Mouse (Mus musculus) MEL (cell line): ENCODE data around the gene Selenom. TPM values are rescaled to one million over a fixed set of nuclear protein-coding genes. Genes with fewer than 3 reads are reported as not detected.

ENCODE experiments used
- DNase-seq: peaks from one replicate; pipeline ENCODE4 v3.0.0; 2011; ENCODE audit warnings: low read depth, low spot score
- H3K27ac ChIP-seq: 2 replicates; pipeline ENCODE4 v1.5.1; 2012; ENCODE audit warnings: low read depth, mild to moderate bottlenecking, control low read depth, low read length, moderate library complexity; ENCODE audit not compliant: control insufficient read depth
- H3K27me3 ChIP-seq, 2 experiments: fragments of 150-350 bp in 1 of 2; sonication (generic) in 1 of 2; 2 replicates each; pipeline ENCODE4 v1.6.1; 2012; ENCODE audit warnings: low read length in 2 of 2, mild to moderate bottlenecking in 2 of 2, improper control_type of control experiment in 1 of 2, moderate library complexity in 1 of 2; ENCODE audit not compliant: insufficient read depth in 2 of 2, control insufficient read depth in 1 of 2
- H3K36me3 ChIP-seq, 2 experiments: 2 replicates each; pipeline ENCODE4 v1.6.1; 2012 to 2014; ENCODE audit warnings: low read length in 2 of 2, improper control_type of control experiment in 1 of 2, inconsistent platforms in 1 of 2, mild to moderate bottlenecking in 1 of 2; ENCODE audit not compliant: insufficient read depth in 2 of 2, control insufficient read depth in 1 of 2
- H3K4me1 ChIP-seq, 2 experiments: fragments of 150-350 bp in 1 of 2; sonication (generic) in 1 of 2; 2 replicates each; pipeline ENCODE4 v1.6.1; 2012; ENCODE audit warnings: low read length in 2 of 2, improper control_type of control experiment in 1 of 2, mild to moderate bottlenecking in 1 of 2; ENCODE audit not compliant: insufficient read depth in 2 of 2, control insufficient read depth in 1 of 2
- H3K4me3 ChIP-seq, 2 experiments: fragments of 150-350 bp in 1 of 2; sonication (generic) in 1 of 2; 2 replicates each; pipeline ENCODE4 v1.5.1; 2012; ENCODE audit warnings: low read depth in 2 of 2, low read length in 2 of 2, mild to moderate bottlenecking in 2 of 2, moderate library complexity in 2 of 2, control low read depth in 1 of 2, improper control_type of control experiment in 1 of 2; ENCODE audit not compliant: control insufficient read depth in 1 of 2, insufficient read depth in 1 of 2
- H3K79me2 ChIP-seq: 2 replicates; pipeline ENCODE4 v1.6.1; 2012; ENCODE audit warnings: mild to moderate bottlenecking, low read length, moderate library complexity; ENCODE audit not compliant: control insufficient read depth, poor library complexity, insufficient read depth
- H3K9ac ChIP-seq: 2 replicates; pipeline ENCODE4 v1.6.1; 2012; ENCODE audit warnings: low read depth, mild to moderate bottlenecking, control low read depth, low read length, moderate library complexity; ENCODE audit not compliant: control insufficient read depth, poor library complexity, severe bottlenecking
- H3K9me3 ChIP-seq: fragments of 150-350 bp; sonication (generic); replicated peaks from 2 replicates; pipeline ENCODE4 v1.6.1; 2012; ENCODE audit warnings: mild to moderate bottlenecking, low read length, improper control_type of control experiment, moderate library complexity; ENCODE audit not compliant: insufficient read depth
- BHLHE40 ChIP-seq: IDR thresholded peaks from 2 replicates; pipeline ENCODE4 v1.6.1; 2012; ENCODE audit warnings: low read depth, mild to moderate bottlenecking, inconsistent platforms, low read length, improper control_type of control experiment, borderline replicate concordance
- CHD1 ChIP-seq: IDR thresholded peaks from 2 replicates; pipeline ENCODE4 v1.6.1; 2012; ENCODE audit warnings: low read depth, mild to moderate bottlenecking, inconsistent platforms, low read length, improper control_type of control experiment
- CHD2 ChIP-seq: IDR thresholded peaks from 2 replicates; pipeline ENCODE4 v1.6.1; 2011; ENCODE audit warnings: low read length, improper control_type of control experiment
- CTCF ChIP-seq, 3 experiments: IDR thresholded peaks in 2 of 3; conservative IDR thresholded peaks in 1 of 3; 2 replicates each; pipeline ENCODE4 v1.5.1; 2011 to 2012; ENCODE audit warnings: low read length in 3 of 3, low read depth in 2 of 3, mild to moderate bottlenecking in 2 of 3, improper control_type of control experiment in 1 of 3, inconsistent platforms in 1 of 3, mixed read lengths in 1 of 3, moderate library complexity in 1 of 3; ENCODE audit not compliant: control insufficient read depth in 1 of 3, insufficient read depth in 1 of 3, poor library complexity in 1 of 3, severe bottlenecking in 1 of 3
- E2F4 ChIP-seq: IDR thresholded peaks from 2 replicates; pipeline ENCODE4 v1.6.1; 2011; ENCODE audit warnings: low read depth, low read length, improper control_type of control experiment, borderline replicate concordance
- EP300 ChIP-seq, 2 experiments: IDR thresholded peaks; 2 replicates each; pipeline ENCODE4 v1.6.1; 2011; ENCODE audit warnings: improper control_type of control experiment in 2 of 2, low read length in 2 of 2, low read depth in 1 of 2, mild to moderate bottlenecking in 1 of 2
- GABPA ChIP-seq: IDR thresholded peaks from 2 replicates; pipeline ENCODE4 v1.6.1; 2012; ENCODE audit warnings: low read depth, mild to moderate bottlenecking, inconsistent platforms, low read length, improper control_type of control experiment, moderate library complexity
- GATA1 ChIP-seq: IDR thresholded peaks from 2 replicates; pipeline ENCODE4 v1.6.1; 2011; ENCODE audit warnings: low read depth, low read length, improper control_type of control experiment
- HCFC1 ChIP-seq: IDR thresholded peaks from 2 replicates; pipeline ENCODE4 v1.6.1; 2012; ENCODE audit warnings: low read depth, mild to moderate bottlenecking, inconsistent platforms, low read length, improper control_type of control experiment, moderate library complexity
- JUND ChIP-seq: IDR thresholded peaks from 2 replicates; pipeline ENCODE4 v1.6.1; 2011; ENCODE audit warnings: low read depth, mild to moderate bottlenecking, improper control_type of control experiment, low read length
- KAT2A ChIP-seq: conservative IDR thresholded peaks from 2 replicates; pipeline ENCODE4 v1.6.1; 2012; ENCODE audit warnings: low read depth, low read length, improper control_type of control experiment, inconsistent platforms
- MAFK ChIP-seq: IDR thresholded peaks from 2 replicates; pipeline ENCODE4 v1.6.1; 2011; ENCODE audit warnings: low read depth, mild to moderate bottlenecking, low read length, improper control_type of control experiment, borderline replicate concordance
- MAX ChIP-seq: IDR thresholded peaks from 2 replicates; pipeline ENCODE4 v1.6.1; 2011; ENCODE audit warnings: low read length, improper control_type of control experiment
- MAZ ChIP-seq: IDR thresholded peaks from 2 replicates; pipeline ENCODE4 v1.6.1; 2012; ENCODE audit warnings: low read depth, mild to moderate bottlenecking, inconsistent platforms, low read length, improper control_type of control experiment
- MEF2A ChIP-seq: IDR thresholded peaks from 2 replicates; pipeline ENCODE4 v1.6.1; 2014; ENCODE audit warnings: low read depth, mild to moderate bottlenecking, inconsistent platforms, low read length, improper control_type of control experiment; ENCODE audit not compliant: poor library complexity, insufficient replicate concordance, severe bottlenecking; ENCODE audit errors: extremely low read depth
- MXI1 ChIP-seq: IDR thresholded peaks from 2 replicates; pipeline ENCODE4 v1.6.1; 2011; ENCODE audit warnings: mild to moderate bottlenecking, low read depth, low read length, improper control_type of control experiment
- MYB ChIP-seq: IDR thresholded peaks from 2 replicates; pipeline ENCODE4 v1.6.1; 2011; ENCODE audit warnings: mild to moderate bottlenecking, low read depth, low read length, improper control_type of control experiment
- MYC ChIP-seq: IDR thresholded peaks from 2 replicates; pipeline ENCODE4 v1.6.1; 2011; ENCODE audit warnings: low read depth, mild to moderate bottlenecking, low read length, improper control_type of control experiment, moderate library complexity
- NRF1 ChIP-seq: IDR thresholded peaks from 2 replicates; pipeline ENCODE4 v1.6.1; 2014; ENCODE audit warnings: low read depth, mild to moderate bottlenecking, inconsistent platforms, low read length, improper control_type of control experiment, moderate library complexity; ENCODE audit not compliant: poor library complexity, insufficient read depth, severe bottlenecking
- POLR2A ChIP-seq, 2 experiments: IDR thresholded peaks; 2 replicates each; pipeline ENCODE4 v1.6.1; 2011 to 2012; ENCODE audit warnings: low read length in 2 of 2, mild to moderate bottlenecking in 2 of 2, control low read depth in 1 of 2, improper control_type of control experiment in 1 of 2, low read depth in 1 of 2, moderate library complexity in 1 of 2; ENCODE audit not compliant: control insufficient read depth in 1 of 2, insufficient read depth in 1 of 2, poor library complexity in 1 of 2
- POLR2AphosphoS2 ChIP-seq: IDR thresholded peaks from 2 replicates; pipeline ENCODE4 v1.6.1; 2011; ENCODE audit warnings: low read length, improper control_type of control experiment
- POLR2AphosphoS5 ChIP-seq: IDR thresholded peaks from 2 replicates; pipeline ENCODE4 v1.6.1; 2012; ENCODE audit warnings: low read depth, borderline replicate concordance, mild to moderate bottlenecking, inconsistent platforms, low read length, moderate library complexity, mixed read lengths
- RAD21 ChIP-seq: IDR thresholded peaks from 2 replicates; pipeline ENCODE4 v1.6.1; 2011; ENCODE audit warnings: mild to moderate bottlenecking, low read depth, low read length, improper control_type of control experiment
- RCOR1 ChIP-seq: IDR thresholded peaks from 2 replicates; pipeline ENCODE4 v1.6.1; 2012; ENCODE audit warnings: low read depth, mild to moderate bottlenecking, inconsistent platforms, low read length, improper control_type of control experiment
- SIN3A ChIP-seq: IDR thresholded peaks from 2 replicates; pipeline ENCODE4 v1.6.1; 2012; ENCODE audit warnings: low read length, improper control_type of control experiment, inconsistent platforms
- SMC3 ChIP-seq: IDR thresholded peaks from 2 replicates; pipeline ENCODE4 v1.6.1; 2011; ENCODE audit warnings: low read depth, low read length, improper control_type of control experiment
- TAL1 ChIP-seq: IDR thresholded peaks from 2 replicates; pipeline ENCODE4 v1.6.1; 2012; ENCODE audit warnings: mild to moderate bottlenecking, inconsistent platforms, low read length, moderate library complexity, mixed read lengths
- TBP ChIP-seq: IDR thresholded peaks from 2 replicates; pipeline ENCODE4 v1.8.0; 2011; ENCODE audit warnings: low read depth, low read length, improper control_type of control experiment
- TCF12 ChIP-seq: IDR thresholded peaks from 2 replicates; pipeline ENCODE4 v1.6.1; 2014; ENCODE audit warnings: low read depth, mild to moderate bottlenecking, inconsistent platforms, low read length, improper control_type of control experiment, moderate library complexity
- UBTF ChIP-seq: IDR thresholded peaks from 2 replicates; pipeline ENCODE4 v1.6.1; 2012; ENCODE audit warnings: low read depth, mild to moderate bottlenecking, inconsistent platforms, low read length, improper control_type of control experiment, moderate library complexity, borderline replicate concordance; ENCODE audit not compliant: insufficient read depth
- USF1 ChIP-seq: IDR thresholded peaks from 2 replicates; pipeline ENCODE4 v1.6.1; 2014; ENCODE audit warnings: low read depth, mild to moderate bottlenecking, inconsistent platforms, low read length, improper control_type of control experiment, moderate library complexity
- USF2 ChIP-seq, 2 experiments: IDR thresholded peaks; 2 replicates each; pipeline ENCODE4 v1.6.1; 2011 to 2012; ENCODE audit warnings: improper control_type of control experiment in 2 of 2, low read length in 2 of 2, borderline replicate concordance in 1 of 2, inconsistent platforms in 1 of 2, low read depth in 1 of 2, mild to moderate bottlenecking in 1 of 2; ENCODE audit not compliant: insufficient read depth in 1 of 2
- ZC3H11A ChIP-seq: IDR thresholded peaks from 2 replicates; pipeline ENCODE4 v1.6.1; 2012; ENCODE audit warnings: low read depth, mild to moderate bottlenecking, inconsistent platforms, low read length, improper control_type of control experiment
- ZKSCAN1 ChIP-seq: IDR thresholded peaks from 2 replicates; pipeline ENCODE4 v1.6.1; 2012; ENCODE audit warnings: low read depth, mild to moderate bottlenecking, inconsistent platforms, low read length, improper control_type of control experiment, moderate library complexity
- ZNF384 ChIP-seq: IDR thresholded peaks from 2 replicates; pipeline ENCODE4 v1.6.1; 2012; ENCODE audit warnings: low read depth, mild to moderate bottlenecking, inconsistent platforms, low read length, improper control_type of control experiment
- polyA plus RNA-seq, 2 experiments: library from polyadenylated mRNA; stranded (reverse) in 1 of 2; unstranded in 1 of 2; fragments of >175 nt in 1 of 2; fragments of >200 nt in 1 of 2; gene quantifications; 2 replicates each; pipeline versions ENCODE4 v1.2.1 to v1.2.4; 2012; ENCODE audit warnings: low replicate concordance in 2 of 2, low read depth in 1 of 2; ENCODE audit not compliant: insufficient read length in 2 of 2, insufficient read depth in 1 of 2, missing spikeins in 1 of 2
- total RNA-seq: library from RNA; depleted of rRNA; stranded (reverse); fragments of 300-350 nt; gene quantifications from 2 replicates; pipeline ENCODE4 v1.2.3, GENCODE M21; 2012; rRNA removed

The Selenom gene
- 28.7 and 29.5 TPM in 2 replicates for total RNA-seq
- 10 to 100 TPM in 1 of 2 experiments, not detected in 1; 35.4 TPM for polyA plus RNA-seq

DNA sequence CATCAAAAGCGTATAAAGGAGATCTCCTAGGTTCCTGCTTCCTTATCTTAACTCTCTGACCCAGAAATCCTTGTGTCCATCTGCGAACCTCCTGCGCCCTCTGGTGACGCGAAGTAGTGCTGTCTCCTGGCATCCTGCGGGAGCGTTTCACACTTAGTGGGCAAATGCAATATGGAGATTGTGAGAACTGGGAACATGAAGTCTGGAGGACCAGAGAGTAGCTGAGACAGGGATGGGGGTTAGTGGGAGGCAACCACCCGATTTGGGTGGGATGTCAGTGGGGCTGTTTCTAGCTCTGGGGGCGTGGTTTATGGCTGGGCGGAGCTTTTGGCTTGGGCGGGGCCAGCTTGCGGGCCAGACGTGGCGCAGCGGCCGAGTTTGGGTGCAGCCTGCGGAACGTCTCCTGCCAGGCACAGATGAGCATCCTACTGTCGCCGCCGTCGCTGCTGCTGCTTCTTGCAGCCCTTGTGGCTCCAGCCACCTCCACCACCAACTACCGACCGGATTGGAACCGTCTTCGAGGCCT, at the start of gene Selenom:
Selenom (plus strand) TSS at position 156 of the 526 bp plus-strand sequence.
- Histone ChIP-seq H3K9ac (peak within 1 kb of the TSS; percentile 66), H3K79me2 (no peaks in the 10 kb centered on the region; the same call in 1 of the 2 replicates), H3K27ac (peak within 1 kb of the TSS; percentile 27), H3K9me3 (no peaks in the 10 kb centered on the region), H3K4me3 (peak within 1 kb of the TSS; percentile 60 to 78), H3K4me1 (peaks cover 12 to 46% of the 10 kb centered on the region in 2 experiments), H3K27me3 (no peaks in the 10 kb centered on the region), H3K36me3 (peaks cover 0 to 27% of the 10 kb centered on the region in 2 experiments; a peak in 2 of 4 replicates)
- peak; percentile 95 for DNase-seq
- TF ChIP-seq BHLHE40 (no peak), NRF1 (0 out of 2 replicates have a peak, but pooled peaks have one; percentile 13), JUND (no peak), E2F4 (no peak), RCOR1 (peak; percentile 60), ZC3H11A (peak; percentile 95), ZKSCAN1 (no peak), UBTF (no peak), CHD2 (no peak), POLR2AphosphoS2 (peak; percentile 21; the same call in 1 of the 2 replicates), ZNF384 (no peak; the same call in 1 of the 2 replicates), POLR2AphosphoS5 (peak; percentile 97; the same call in 1 of the 2 replicates), GATA1 (no peak), RAD21 (peak; percentile 99), TBP (peak; percentile 10; the same call in 1 of the 2 replicates), USF1 (0 out of 2 replicates have a peak, but pooled peaks have one; percentile 6), MYB (no peak), USF2 (IDR thresholded peaks at IDR 0.05; ENCODE audit: borderline replicate concordance in 1 of 2, insufficient read depth in 1 of 2, low read depth in 1 of 2, low read length in 2 of 2) (no peak), HCFC1 (0 out of 2 replicates have a peak, but pooled peaks have one; percentile 45), SIN3A (peak; percentile 90), KAT2A (no peak), MEF2A (no peak), MAX (no peak; the same call in 1 of the 2 replicates), MAZ (peak; percentile 78; the same call in 1 of the 2 replicates), MYC (peak; percentile 44; the same call in 1 of the 2 replicates), CTCF (IDR thresholded peaks at IDR 0.05 in 2 of 3, conservative IDR thresholded peaks at IDR 0.05 in 1 of 3; ENCODE audit: control insufficient read depth in 1 of 3, insufficient read depth in 1 of 3, low read depth in 2 of 3, low read length in 3 of 3, poor library complexity in 1 of 3, severe bottlenecking in 1 of 3) (peak; percentile 81 to 100 (median 93)), SMC3 (peak; percentile 99), CHD1 (no peak), EP300 (IDR thresholded peaks at IDR 0.05; ENCODE audit: low read depth in 1 of 2, low read length in 2 of 2) (peak in 1 of 2 experiments; percentile 30; a peak in 1 of 4 replicates), MAFK (no peak), POLR2A (IDR thresholded peaks at IDR 0.05; ENCODE audit: control insufficient read depth in 1 of 2, insufficient read depth in 1 of 2, low read depth in 1 of 2, low read length in 2 of 2, poor library complexity in 1 of 2) (peak; percentile 70 to 82), GABPA (no peak), TCF12 (peak; percentile 37; the same call in 1 of the 2 replicates), MXI1 (peak; percentile 60), TAL1 (peak; percentile 37)
